Mouse (Mus musculus): Measurements from ENCODE around the gene Itga8.

GRCm38 (mm10) chr2:12197711-12198110 lies 104.0 kb downstream of the Itga8 start:
- TF ChIP-seq POLR2A (IDR thresholded peaks at IDR 0.05; ENCODE audit: low read depth, low read length) (no peak), RAD21 (IDR thresholded peaks at IDR 0.05; ENCODE audit: low read depth, low read length) (no peak), ZC3H11A (IDR thresholded peaks at IDR 0.05; ENCODE audit: low read depth, low read length) (no peak), MAFK (IDR thresholded peaks at IDR 0.05; ENCODE audit: insufficient replicate concordance, low read length) (no peak), USF1 (IDR thresholded peaks at IDR 0.05; ENCODE audit: low read depth, low read length) (no peak), ETS1 (conservative IDR thresholded peaks at IDR 0.05; ENCODE audit: low read depth, low read length) (no peak), MAZ (IDR thresholded peaks at IDR 0.05; ENCODE audit: low read depth, low read length) (no peak), CTCF (conservative IDR thresholded peaks at IDR 0.05 in 1 of 2, IDR thresholded peaks at IDR 0.05 in 1 of 2; ENCODE audit: low read depth in 2 of 2, low read length in 2 of 2) (no peak), EP300 (IDR thresholded peaks at IDR 0.05; ENCODE audit: low read length) (no peak), MEF2A (IDR thresholded peaks at IDR 0.05; ENCODE audit: borderline replicate concordance, low read depth, low read length) (no peak), ELF1 (IDR thresholded peaks at IDR 0.05; ENCODE audit: low read depth, low read length) (no peak), KAT2A (IDR thresholded peaks at IDR 0.05; ENCODE audit: insufficient replicate concordance, low read length) (no peak)

All from CH12.LX (cell line).